Mouse (Mus musculus): ENCODE results near the gene Plscr3. TPM values are rescaled to one million over a fixed set of nuclear protein-coding genes. Genes with fewer than 3 reads are reported as not detected.
A peak's percentile ranks its signal among the peaks of the same experiment; 100 is the strongest.

Plscr3 gene
- polyA plus RNA-seq, 1 experiment from 2014 or later: 26.1 TPM

- Histone ChIP-seq H3K27me3 (0 out of 2 replicates have a peak, but pooled peaks cover 3% of the 10 kb centered on the region), H3K36me3 (replicated peaks) (0 out of 2 replicates have a peak, but pooled peaks cover 7% of the 10 kb centered on the region), H3K9me3 (replicated peaks) (no peaks in the 10 kb centered on the region), H3K4me3 (replicated peaks) (peak within 1 kb of the TSS; percentile 64), H3K4me2 (peak within 1 kb of the TSS; percentile 97), H3K4me1 (replicated peaks) (peaks cover 92% of the 10 kb centered on the region), H3K27ac (replicated peaks) (peak within 1 kb of the TSS; percentile 87), H3K9ac (peak within 1 kb of the TSS; percentile 64)
- ATAC-seq (ENCODE audit: insufficient read depth): peak; percentile 76
- WGBS (ENCODE audit: insufficient replicate concordance): under 1% methylated on average over 46 of the region's 46 CpGs
These were observed 34.9 kb downstream of the Plscr3 start, which contains the start of gene Kctd11 for GRCm38 (mm10) chr11:69880853-69881603. Gene Kctd11, minus strand, starts transcription at chr11:69881406.

- 67% methylated on average over 21 of the region's 21 CpGs for WGBS (ENCODE audit: insufficient replicate concordance)
- H3K36me3 ChIP-seq (replicated peaks): 0 out of 2 replicates have a peak, but pooled peaks cover 7% of the 10 kb centered on the region
- peak overlapping the region; percentile 64 for H3K9ac ChIP-seq
- ATAC-seq (ENCODE audit: insufficient read depth): no peak
- peak overlapping the region; percentile 97 for H3K4me2 ChIP-seq
- H3K4me1 ChIP-seq (replicated peaks): peaks cover 92% of the 10 kb centered on the region
- no peaks in the 10 kb centered on the region for H3K9me3 ChIP-seq (replicated peaks)
- H3K27ac ChIP-seq (replicated peaks): peak overlapping the region; percentile 87
- H3K4me3 ChIP-seq (replicated peaks): peak overlapping the region; percentile 64
- H3K27me3 ChIP-seq: 0 out of 2 replicates have a peak, but pooled peaks cover 2% of the 10 kb centered on the region
These were observed 35.9 kb downstream of the Plscr3 start for GRCm38 (mm10) chr11:69881787-69882670.

- Histone ChIP-seq H3K4me3 (replicated peaks) (no peak overlapping the region), H3K4me1 (replicated peaks) (peaks cover 92% of the 10 kb centered on the region), H3K4me2 (no peak overlapping the region), H3K27me3 (no peaks in the 10 kb centered on the region), H3K27ac (replicated peaks) (no peak overlapping the region), H3K9ac (no peak overlapping the region), H3K36me3 (replicated peaks) (0 out of 2 replicates have a peak, but pooled peaks cover 7% of the 10 kb centered on the region), H3K9me3 (replicated peaks) (no peaks in the 10 kb centered on the region)
- no peak for ATAC-seq (ENCODE audit: insufficient read depth)
- 67% methylated on average over 4 of the region's 4 CpGs for WGBS (ENCODE audit: insufficient replicate concordance)
These were observed 36.9 kb downstream of the Plscr3 start for GRCm38 (mm10) chr11:69883066-69883465.

- H3K9me3 ChIP-seq (replicated peaks): no peaks in the 10 kb centered on the region
- peaks cover 88% of the 10 kb centered on the region for H3K4me1 ChIP-seq (replicated peaks)
- no peak overlapping the region for H3K27ac ChIP-seq (replicated peaks)
- H3K27me3 ChIP-seq: no peaks in the 10 kb centered on the region
- no peak overlapping the region for H3K9ac ChIP-seq
- no peak overlapping the region for H3K4me2 ChIP-seq
- WGBS (ENCODE audit: insufficient replicate concordance): 69% methylated on average over 8 of the region's 8 CpGs
- no peak for ATAC-seq (ENCODE audit: insufficient read depth)
- 0 out of 2 replicates have a peak, but pooled peaks cover 7% of the 10 kb centered on the region for H3K36me3 ChIP-seq (replicated peaks)
- no peak overlapping the region for H3K4me3 ChIP-seq (replicated peaks)
These were observed 37.5 kb downstream of the Plscr3 start for GRCm38 (mm10) chr11:69883527-69884151.

GRCm38 (mm10) chr11:69884240-69884639, 38.1 kb downstream of the Plscr3 start:
- H3K9me3 ChIP-seq (replicated peaks): no peaks in the 10 kb centered on the region
- H3K4me1 ChIP-seq (replicated peaks): peaks cover 83% of the 10 kb centered on the region
- no peak for ATAC-seq (ENCODE audit: insufficient read depth)
- H3K9ac ChIP-seq: no peak overlapping the region
- WGBS (ENCODE audit: insufficient replicate concordance): 71% methylated on average over 9 of the region's 9 CpGs
- 0 out of 2 replicates have a peak, but pooled peaks cover 7% of the 10 kb centered on the region for H3K36me3 ChIP-seq (replicated peaks)
- H3K27ac ChIP-seq (replicated peaks): no peak overlapping the region
- no peaks in the 10 kb centered on the region for H3K27me3 ChIP-seq
- H3K4me2 ChIP-seq: no peak overlapping the region
- H3K4me3 ChIP-seq (replicated peaks): no peak overlapping the region

GRCm38 (mm10) chr11:69884663-69885062, 38.5 kb downstream of the Plscr3 start:
- 77% methylated on average over 8 of the region's 8 CpGs for WGBS (ENCODE audit: insufficient replicate concordance)
- Histone ChIP-seq H3K4me3 (replicated peaks) (no peak overlapping the region), H3K9me3 (replicated peaks) (no peaks in the 10 kb centered on the region), H3K27ac (replicated peaks) (0 out of 2 replicates have a peak overlapping the region, but pooled peaks have one; percentile 41), H3K4me1 (replicated peaks) (peaks cover 81% of the 10 kb centered on the region), H3K9ac (no peak overlapping the region), H3K4me2 (no peak overlapping the region), H3K27me3 (no peaks in the 10 kb centered on the region), H3K36me3 (replicated peaks) (0 out of 2 replicates have a peak, but pooled peaks cover 7% of the 10 kb centered on the region)
- ATAC-seq (ENCODE audit: insufficient read depth): no peak

- 18% methylated on average over 8 of the region's 8 CpGs for WGBS (ENCODE audit: insufficient replicate concordance)
- H3K9ac ChIP-seq: peak overlapping the region; percentile 2
These were observed 40.9 kb downstream of the Plscr3 start for GRCm38 (mm10) chr11:69886907-69887635.

GRCm38 (mm10) chr11:69891482-69891881, 45.3 kb downstream of the Plscr3 start:
- no peak for ATAC-seq (ENCODE audit: insufficient read depth)
- Histone ChIP-seq H3K4me3 (replicated peaks) (no peak overlapping the region), H3K4me1 (replicated peaks) (peaks cover 47% of the 10 kb centered on the region), H3K9ac (no peak overlapping the region), H3K36me3 (replicated peaks) (no peaks in the 10 kb centered on the region), H3K4me2 (no peak overlapping the region), H3K27ac (replicated peaks) (no peak overlapping the region), H3K9me3 (replicated peaks) (no peaks in the 10 kb centered on the region), H3K27me3 (no peaks in the 10 kb centered on the region)
- whole genome bisulfite sequencing (ENCODE audit: insufficient replicate concordance): 36% methylated on average over 4 of the region's 4 CpGs

More at GRCm38 (mm10) chr11:69886907-69887635, 40.9 kb downstream of the Plscr3 start:
- peak; percentile 84 for ATAC-seq (ENCODE audit: insufficient read depth)
- Histone ChIP-seq H3K36me3 (replicated peaks) (0 out of 2 replicates have a peak, but pooled peaks cover 7% of the 10 kb centered on the region), H3K4me2 (peak overlapping the region; percentile 48), H3K27me3 (no peaks in the 10 kb centered on the region), H3K27ac (replicated peaks) (peak overlapping the region; percentile 69), H3K9me3 (replicated peaks) (no peaks in the 10 kb centered on the region), H3K4me3 (replicated peaks) (no peak overlapping the region), H3K4me1 (replicated peaks) (peaks cover 66% of the 10 kb centered on the region)

- Histone ChIP-seq H3K4me2 (no peak overlapping the region), H3K27ac (replicated peaks) (peak overlapping the region; percentile 66), H3K36me3 (replicated peaks) (no peaks in the 10 kb centered on the region), H3K4me3 (replicated peaks) (0 out of 2 replicates have a peak overlapping the region, but pooled peaks have one; percentile 17), H3K9ac (no peak overlapping the region), H3K4me1 (replicated peaks) (peaks cover 36% of the 10 kb centered on the region), H3K9me3 (replicated peaks) (no peaks in the 10 kb centered on the region), H3K27me3 (peaks cover 18% of the 10 kb centered on the region)
- ATAC-seq (ENCODE audit: insufficient read depth): no peak
- 22% methylated on average over 5 of the region's 5 CpGs for WGBS (ENCODE audit: insufficient replicate concordance)
These were observed 48.5 kb downstream of the Plscr3 start for GRCm38 (mm10) chr11:69894671-69895070.

- Histone ChIP-seq H3K27me3 (peaks cover 22% of the 10 kb centered on the region), H3K9ac (peak within 1 kb of the TSS; percentile 11; the same call in 1 of the 2 replicates), H3K4me2 (peak within 1 kb of the TSS; percentile 36; the same call in 1 of the 2 replicates), H3K36me3 (replicated peaks) (no peaks in the 10 kb centered on the region), H3K4me3 (replicated peaks) (peak within 1 kb of the TSS; percentile 35), H3K27ac (replicated peaks) (peak within 1 kb of the TSS; percentile 66), H3K4me1 (replicated peaks) (peaks cover 40% of the 10 kb centered on the region), H3K9me3 (replicated peaks) (no peaks in the 10 kb centered on the region)
- peak; percentile 58 for ATAC-seq (ENCODE audit: insufficient read depth)
- 20% methylated on average over 4 of the region's 4 CpGs for WGBS (ENCODE audit: insufficient replicate concordance)
These were observed 49.1 kb downstream of the Plscr3 start, which contains the start of gene Acap1 for GRCm38 (mm10) chr11:69895291-69895690. Gene Acap1, minus strand, starts transcription at chr11:69895539.
